Mouse (Mus musculus) urinary bladder, postnatal 14 days (tissue): ENCODE measurements around the gene Pet117.
"Not testable (repeated sequence)": the region's sequence is repeated elsewhere in the genome, so short reads cannot be mapped to it uniquely, and the experiment has no call there.

ENCODE experiments used
- DNase-seq: peaks from one replicate; pipeline ENCODE4 v3.0.0; 2021; ENCODE audit warnings: low spot score

Pet117 gene

GRCm38 (mm10) chr2:144368400-144369019 is at the start of gene Pet117, which contains the start of gene Kat14:
Gene Pet117, plus strand, starts transcription at chr2:144368996.
Gene Kat14, plus strand, starts transcription at chr2:144368983.
- peak; percentile 97 for DNase-seq

- DNase-seq = no peak
These were observed 44.6 kb upstream of the Pet117 start for GRCm38 (mm10) chr2:144324218-144324617.

GRCm38 (mm10) chr2:144329451-144329850 is 39.3 kb upstream of the Pet117 start:
- DNase-seq = no peak

- DNase-seq = no peak
These were observed 38.9 kb upstream of the Pet117 start for GRCm38 (mm10) chr2:144329937-144330336.

GRCm38 (mm10) chr2:144330352-144330959 is 38.3 kb upstream of the Pet117 start:
- peak; percentile 22 for DNase-seq

GRCm38 (mm10) chr2:144330960-144331371 is 37.8 kb upstream of the Pet117 start:
- DNase-seq = peak; percentile 52

GRCm38 (mm10) chr2:144331401-144332302 is 37.1 kb upstream of the Pet117 start, which contains the start of gene Ovol2:
Gene Ovol2, minus strand, starts transcription at chr2:144332146.
- peak; percentile 90 for DNase-seq

- DNase-seq = no peak
These were observed 36.3 kb upstream of the Pet117 start for GRCm38 (mm10) chr2:144332486-144332885.

GRCm38 (mm10) chr2:144333138-144333842 is 35.5 kb upstream of the Pet117 start:
- peak; percentile 11 for DNase-seq

- DNase-seq = no peak
These were observed 31.6 kb upstream of the Pet117 start for GRCm38 (mm10) chr2:144337230-144337629.

- DNase-seq = no peak
These were observed 31.1 kb upstream of the Pet117 start for GRCm38 (mm10) chr2:144337701-144338100.

- DNase-seq = not testable (repeated sequence)
These were observed 30.6 kb upstream of the Pet117 start for GRCm38 (mm10) chr2:144338149-144338548.

- DNase-seq = no peak
These were observed 25.6 kb upstream of the Pet117 start for GRCm38 (mm10) chr2:144343158-144343557.

- no peak for DNase-seq
These were observed 20.3 kb upstream of the Pet117 start for GRCm38 (mm10) chr2:144348525-144348924.

- no peak for DNase-seq
These were observed 16.0 kb upstream of the Pet117 start for GRCm38 (mm10) chr2:144352843-144353242.

- peak; percentile 78 for DNase-seq
These were observed 225 bp downstream of the Pet117 start for GRCm38 (mm10) chr2:144369020-144369421.

- no peak for DNase-seq
These were observed 715 bp downstream of the Pet117 start for GRCm38 (mm10) chr2:144369511-144369910.

- no peak for DNase-seq
These were observed 2.8 kb downstream of the Pet117 start for GRCm38 (mm10) chr2:144371566-144371965.

- no peak for DNase-seq
These were observed 4.3 kb downstream of the Pet117 start for GRCm38 (mm10) chr2:144373063-144373462.

GRCm38 (mm10) chr2:144375063-144375703 is 6.4 kb downstream of the Pet117 start:
- DNase-seq = no peak

- no peak for DNase-seq
These were observed 12.5 kb downstream of the Pet117 start for GRCm38 (mm10) chr2:144381293-144381692.
